Mouse (Mus musculus) thymus, adult 2 months (tissue): ENCODE results near the gene Sycp2l. TPM values are rescaled to one million over a fixed set of nuclear protein-coding genes. Genes with fewer than 3 reads are reported as not detected.

ENCODE experiments used
- DNase-seq: peaks from one replicate; pipeline ENCODE4 v3.0.0; 2021
- H3K27ac ChIP-seq: fragments of 200-500 bp; 2 replicates; pipeline ENCODE4 v1.5.1; 2012; ENCODE audit warnings: low read length, control low read depth; ENCODE audit not compliant: control insufficient read depth, insufficient read depth
- H3K27me3 ChIP-seq: fragments of 200-500 bp; 2 replicates; pipeline ENCODE4 v1.6.1; 2012; ENCODE audit warnings: mild to moderate bottlenecking, low read length, moderate library complexity, mixed read lengths; ENCODE audit not compliant: control insufficient read depth, insufficient read depth
- H3K36me3 ChIP-seq: fragments of 200-500 bp; 2 replicates; pipeline ENCODE4 v1.6.1; 2012; ENCODE audit warnings: mild to moderate bottlenecking, low read length, moderate library complexity; ENCODE audit not compliant: control insufficient read depth, insufficient read depth
- H3K4me1 ChIP-seq: fragments of 200-500 bp; replicated peaks from 2 replicates; pipeline ENCODE4 v1.6.1; 2012; ENCODE audit warnings: low read length; ENCODE audit not compliant: control insufficient read depth, insufficient read depth
- H3K4me3 ChIP-seq: fragments of 200-500 bp; 2 replicates; pipeline ENCODE4 v1.5.1; 2012; ENCODE audit warnings: mild to moderate bottlenecking, low read length, control low read depth, moderate library complexity; ENCODE audit not compliant: control insufficient read depth, insufficient read depth
- CTCF ChIP-seq: fragments of 200-500 bp; IDR thresholded peaks from 2 replicates; pipeline ENCODE4 v1.5.1; 2012; ENCODE audit warnings: mild to moderate bottlenecking, control low read depth, low read length, moderate library complexity, borderline replicate concordance; ENCODE audit not compliant: control insufficient read depth, poor library complexity, insufficient read depth; ENCODE audit errors: extremely low read depth
- POLR2A ChIP-seq: fragments of 200-500 bp; IDR thresholded peaks from 2 replicates; pipeline ENCODE4 v1.6.1; 2012; ENCODE audit warnings: mild to moderate bottlenecking, low read length, control low read depth, moderate library complexity; ENCODE audit not compliant: control insufficient read depth, poor library complexity, insufficient read depth; ENCODE audit errors: extremely low read depth
- WGBS: fragments of 180-500 bp; shearing (Covaris S2); methylation state at CpG from one replicate; pipeline ENCODE4 v1.1.7; 2018; 5-methylcytosine and 5-hydroxymethylcytosine counted together
- polyA plus RNA-seq: library from polyadenylated mRNA; depleted of rRNA; stranded (reverse); fragments of >200 nt; gene quantifications from 2 replicates; pipeline ENCODE4 v1.2.3, GENCODE M21; 2012; rRNA removed

The Sycp2l gene
- polyA plus RNA-seq = 0.03 and 0.05 TPM in 2 replicates

GRCm38 (mm10) chr13:41113940-41114339, at the start of gene Sycp2l:
Gene Sycp2l (plus strand): TSS chr13:41114307.
- Histone ChIP-seq H3K4me1 (no peaks in the 10 kb centered on the region), H3K4me3 (no peak within 1 kb of the TSS), H3K27ac (no peak within 1 kb of the TSS), H3K36me3 (no peaks in the 10 kb centered on the region), H3K27me3 (no peaks in the 10 kb centered on the region)
- WGBS = 41% methylated on average over 14 of the region's 14 CpGs
- no peak for TF ChIP-seq CTCF
- no peak for TF ChIP-seq POLR2A
- DNase-seq = no peak

GRCm38 (mm10) chr13:41067618-41068017, 46.5 kb upstream of the Sycp2l start:
- 97% methylated on average over 4 of the region's 4 CpGs for WGBS
- Histone ChIP-seq H3K27me3 (no peaks in the 10 kb centered on the region), H3K36me3 (no peaks in the 10 kb centered on the region), H3K4me1 (no peaks in the 10 kb centered on the region), H3K4me3 (no peak overlapping the region), H3K27ac (no peak overlapping the region)
- TF ChIP-seq CTCF = no peak
- no peak for TF ChIP-seq POLR2A
- DNase-seq = no peak

GRCm38 (mm10) chr13:41071617-41072016, 42.5 kb upstream of the Sycp2l start:
- no peak for TF ChIP-seq POLR2A
- TF ChIP-seq CTCF = no peak
- Histone ChIP-seq H3K36me3 (no peaks in the 10 kb centered on the region), H3K4me3 (no peak overlapping the region), H3K27ac (no peak overlapping the region), H3K4me1 (no peaks in the 10 kb centered on the region), H3K27me3 (no peaks in the 10 kb centered on the region)
- DNase-seq = no peak
- 94% methylated on average over 11 of the region's 11 CpGs for WGBS

GRCm38 (mm10) chr13:41073819-41074218, 40.3 kb upstream of the Sycp2l start:
- TF ChIP-seq POLR2A (no peak), CTCF (no peak)
- no peak overlapping the region for H3K4me3 ChIP-seq
- peaks cover 2% of the 10 kb centered on the region; the same call in 1 of the 2 replicates for H3K27me3 ChIP-seq
- WGBS = 91% methylated on average over 5 of the region's 5 CpGs
- no peaks in the 10 kb centered on the region for H3K4me1 ChIP-seq
- no peak for DNase-seq
- no peak overlapping the region for H3K27ac ChIP-seq
- H3K36me3 ChIP-seq = no peaks in the 10 kb centered on the region

GRCm38 (mm10) chr13:41077921-41078320, 36.2 kb upstream of the Sycp2l start:
- no peak for TF ChIP-seq POLR2A
- no peak for TF ChIP-seq CTCF
- DNase-seq = no peak
- peaks cover 3% of the 10 kb centered on the region for H3K4me1 ChIP-seq
- no peak overlapping the region for H3K27ac ChIP-seq
- 78% methylated on average over 9 of the region's 9 CpGs for WGBS
- H3K36me3 ChIP-seq = no peaks in the 10 kb centered on the region
- H3K4me3 ChIP-seq = no peak overlapping the region
- H3K27me3 ChIP-seq = peaks cover 7% of the 10 kb centered on the region; the same call in 1 of the 2 replicates

- H3K4me1 ChIP-seq = peaks cover 3% of the 10 kb centered on the region
- TF ChIP-seq POLR2A (no peak), CTCF (no peak)
- H3K27ac ChIP-seq = no peak overlapping the region
- H3K36me3 ChIP-seq = no peaks in the 10 kb centered on the region
- 25% methylated on average over 23 of the region's 24 CpGs for WGBS
- DNase-seq = no peak
- H3K27me3 ChIP-seq = peaks cover 7% of the 10 kb centered on the region; the same call in 1 of the 2 replicates
- H3K4me3 ChIP-seq = no peak overlapping the region
These were observed 35.3 kb upstream of the Sycp2l start for GRCm38 (mm10) chr13:41078690-41079420.
